In the genomic region with DNA sequence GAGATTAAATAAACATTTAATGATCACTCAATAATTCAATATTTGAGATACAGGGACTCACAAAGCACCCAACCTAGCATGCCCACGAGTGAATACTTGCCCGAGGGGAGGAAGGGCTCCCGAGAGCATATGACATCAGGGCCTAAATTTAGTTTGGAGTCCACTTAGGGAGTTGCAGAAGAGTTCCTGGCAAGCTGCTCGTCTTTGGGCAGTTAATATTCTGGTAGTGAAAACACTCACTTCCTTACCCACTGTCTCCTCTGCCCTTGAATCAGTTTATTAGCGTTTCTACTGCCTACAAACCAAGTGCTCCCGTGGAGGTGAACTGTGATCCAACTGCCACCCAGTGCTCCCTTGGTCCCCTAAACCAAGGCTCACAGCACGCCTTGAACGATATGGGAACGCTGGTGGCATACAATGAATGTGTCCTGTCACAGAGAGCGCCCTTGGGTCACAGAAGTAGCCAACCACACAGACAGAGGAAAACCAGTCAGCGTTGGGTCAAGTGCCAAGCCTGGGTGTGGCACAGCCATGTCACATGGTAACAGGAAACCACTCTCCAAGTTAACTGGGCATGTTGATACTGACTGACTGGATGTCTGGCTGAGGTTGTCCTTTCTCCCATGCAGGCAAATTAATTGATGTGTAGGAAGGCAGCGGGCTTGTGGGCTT, we compare ENCODE assay signal across 9 mouse cellular contexts. TPM values are rescaled to one million over a fixed set of nuclear protein-coding genes. Genes with fewer than 3 reads are reported as not detected.
A peak's percentile ranks its signal among the peaks of the same experiment; 100 is the strongest.
DNase-seq lines count a peak whose midpoint lies in the region; ATAC-seq and TF ChIP-seq lines count a peak whose summit lies in the region.
"Had no signal": no experiment of that assay in that cellular context is flagged by ENCODE, and none has a peak within 500 bp of the region (broad histone marks: within the 10 kb centered on the region; RNA-seq: fewer than 3 reads in every experiment).

No protein-coding gene starts in this region.

- no peak overlapping the region for H3K4me2 ChIP-seq in forebrain, postnatal 0 days (ENCODE audit: low read depth)
- H3K4me2 ChIP-seq: embryonic facial prominence, embryonic 15.5 days had no signal

- H3K27ac ChIP-seq in forebrain, postnatal 0 days (ENCODE audit: low read depth, low read length): no peak overlapping the region
- H3K27ac ChIP-seq: embryonic facial prominence, embryonic 15.5 days had no signal

- H3K9ac ChIP-seq in forebrain, postnatal 0 days: no peak overlapping the region
- H3K9ac ChIP-seq: embryonic facial prominence, embryonic 15.5 days had no signal

- H3K27me3 ChIP-seq in megakaryocyte, embryonic 14.5 days (replicated peaks): peaks cover 9% of the 10 kb centered on the region
- H3K27me3 ChIP-seq in forebrain, postnatal 0 days (ENCODE audit: insufficient read depth, low read length): no peaks in the 10 kb centered on the region
- H3K27me3 ChIP-seq: embryonic facial prominence, embryonic 15.5 days had no signal

- peak; percentile 96 for ATAC-seq in common myeloid progenitor, adult 5-6 weeks (replicated peaks; ENCODE audit: low read depth, poor library complexity, severe bottlenecking)
- no peak for ATAC-seq in forebrain, postnatal 0 days

- peak; percentile 40 to 53 for DNase-seq in layer of hippocampus, postnatal 10 days (ENCODE audit: low spot score in 2 of 2)
- no peak for DNase-seq in layer of hippocampus, postnatal 36 days
- DNase-seq in heart, postnatal 25 days (ENCODE audit: low spot score): peak; percentile 58
- no peak for DNase-seq in forebrain, postnatal 0 days
- no peak for DNase-seq in c-Kit-positive CD71-positive TER-119-positive erythroid progenitor cells, embryonic 14.5 days (ENCODE audit: low spot score)
- no peak for DNase-seq in frontal cortex, adult 2 months (ENCODE audit: extremely low spot score in 1 of 2, low spot score in 1 of 2)

- peak overlapping the region; percentile 50 for H3K4me3 ChIP-seq in megakaryocyte, embryonic 14.5 days (replicated peaks)
- no peak overlapping the region for H3K4me3 ChIP-seq in forebrain, postnatal 0 days (ENCODE audit: low read depth, low read length)
- H3K4me3 ChIP-seq: embryonic facial prominence, embryonic 15.5 days had no signal

- peaks cover 3% of the 10 kb centered on the region for H3K36me3 ChIP-seq in megakaryocyte, embryonic 14.5 days (replicated peaks; ENCODE audit: low read length)
- peaks cover 11% of the 10 kb centered on the region; the same call in 1 of the 2 replicates for H3K36me3 ChIP-seq in forebrain, postnatal 0 days (ENCODE audit: insufficient read depth)
- H3K36me3 ChIP-seq: embryonic facial prominence, embryonic 15.5 days had no signal

- WGBS in forebrain, postnatal 0 days: 84% methylated on average over 12 of the region's 12 CpGs

- intact Hi-C loops in heart, postnatal 25 days (cut with DNase I): loop anchor here (2.0 kb wide), 1 partner anchor 19 kb away; no protein-coding TSS in a partner anchor

- no peaks in the 10 kb centered on the region for H3K9me3 ChIP-seq in megakaryocyte, embryonic 14.5 days
- H3K9me3 ChIP-seq in forebrain, postnatal 0 days (ENCODE audit: low read length): no peaks in the 10 kb centered on the region
- H3K9me3 ChIP-seq: embryonic facial prominence, embryonic 15.5 days had no signal

- no peak for TF ChIP-seq CTCF in forebrain, postnatal 0 days (IDR thresholded peaks at IDR 0.05; ENCODE audit: low read depth)

- H3K4me1 ChIP-seq in megakaryocyte, embryonic 14.5 days: peaks cover 23% of the 10 kb centered on the region
- no peaks in the 10 kb centered on the region for H3K4me1 ChIP-seq in forebrain, postnatal 0 days (ENCODE audit: insufficient read depth)

RNA-seq across cellular contexts. Expression of gene S100b, which starts 4.2 kb away (rescaled TPM):
- total RNA-seq in layer of hippocampus, postnatal 10 days (2021): 10 to 100 TPM; 46.1 to 50.0 TPM
- total RNA-seq in layer of hippocampus, postnatal 36 days (2021): 100 to 1,000 TPM; 114 to 128 TPM
- total RNA-seq in common myeloid progenitor, adult 5-6 weeks (2017): not detected in 2 replicates
- total RNA-seq in heart, postnatal 25 days (2021): 1 to 10 TPM; 1.5 to 1.6 TPM
- polyA plus RNA-seq in megakaryocyte, embryonic 14.5 days (2012; ENCODE audit: insufficient read depth, low replicate concordance): not detected in 2 replicates
- total RNA-seq in forebrain, postnatal 0 days (2014; rRNA removed): 3.2 and 3.9 TPM in 2 replicates
- polyA plus RNA-seq in forebrain, postnatal 0 days (2015; fragmentation: Nextera tagmentation; extraction: Ambion mirVana): 2.8 and 3.6 TPM in 2 replicates
- 241 and 271 TPM in 2 replicates for polyA plus RNA-seq in frontal cortex, adult 2 months (2012; rRNA removed)

RNA-seq across cellular contexts. Expression of gene Prmt2, which starts 20.2 kb away (rescaled TPM):
- total RNA-seq in layer of hippocampus, postnatal 10 days (2021): 100 to 1,000 TPM in 1 of 2 experiments, 10 to 100 TPM in 1; 95.7 to 100 TPM
- 10 to 100 TPM; 75.6 to 83.2 TPM for total RNA-seq in layer of hippocampus, postnatal 36 days (2021)
- 1.5 and 2.1 TPM in 2 replicates for total RNA-seq in common myeloid progenitor, adult 5-6 weeks (2017)
- 10 to 100 TPM; 10.7 to 10.8 TPM for total RNA-seq in heart, postnatal 25 days (2021)
- 11.5 and 19.6 TPM in 2 replicates for polyA plus RNA-seq in megakaryocyte, embryonic 14.5 days (2012; ENCODE audit: insufficient read depth, low replicate concordance)
- total RNA-seq in forebrain, postnatal 0 days (2014; rRNA removed): 155 and 162 TPM in 2 replicates
- polyA plus RNA-seq in forebrain, postnatal 0 days (2015; fragmentation: Nextera tagmentation; extraction: Ambion mirVana): 203 and 262 TPM in 2 replicates
- 91.5 and 98.4 TPM in 2 replicates for polyA plus RNA-seq in frontal cortex, adult 2 months (2012; rRNA removed)

Comparison
In these comparisons a context has a peak if more than half of its experiments do, and no peak if none do; other contexts are left out.
1. DNase-seq: peak in layer of hippocampus, postnatal 10 days (2 of 2) and heart, postnatal 25 days (single experiment); none in layer of hippocampus, postnatal 36 days (0 of 2), forebrain, postnatal 0 days (single experiment), c-Kit-positive CD71-positive TER-119-positive erythroid progenitor cells, embryonic 14.5 days (single experiment) and frontal cortex, adult 2 months (0 of 2).
2. RNA of gene Prmt2, which starts 20.2 kb away (total RNA-seq): 155 to 162 TPM in forebrain, postnatal 0 days, 95.7 to 100 TPM in layer of hippocampus, postnatal 10 days and 75.6 to 83.2 TPM in layer of hippocampus, postnatal 36 days; 10.7 to 10.8 TPM in heart, postnatal 25 days and 1.5 to 2.1 TPM in common myeloid progenitor, adult 5-6 weeks; every median in the first group is over 4 times any median in the second.